Mouse (Mus musculus): ENCODE measurements around the gene Pls3. TPM values are rescaled to one million over a fixed set of nuclear protein-coding genes. Genes with fewer than 3 reads are reported as not detected.

Pls3 gene
- total RNA-seq (2023), result 1 to 10 TPM; 2.6 to 2.8 TPM

DNA sequence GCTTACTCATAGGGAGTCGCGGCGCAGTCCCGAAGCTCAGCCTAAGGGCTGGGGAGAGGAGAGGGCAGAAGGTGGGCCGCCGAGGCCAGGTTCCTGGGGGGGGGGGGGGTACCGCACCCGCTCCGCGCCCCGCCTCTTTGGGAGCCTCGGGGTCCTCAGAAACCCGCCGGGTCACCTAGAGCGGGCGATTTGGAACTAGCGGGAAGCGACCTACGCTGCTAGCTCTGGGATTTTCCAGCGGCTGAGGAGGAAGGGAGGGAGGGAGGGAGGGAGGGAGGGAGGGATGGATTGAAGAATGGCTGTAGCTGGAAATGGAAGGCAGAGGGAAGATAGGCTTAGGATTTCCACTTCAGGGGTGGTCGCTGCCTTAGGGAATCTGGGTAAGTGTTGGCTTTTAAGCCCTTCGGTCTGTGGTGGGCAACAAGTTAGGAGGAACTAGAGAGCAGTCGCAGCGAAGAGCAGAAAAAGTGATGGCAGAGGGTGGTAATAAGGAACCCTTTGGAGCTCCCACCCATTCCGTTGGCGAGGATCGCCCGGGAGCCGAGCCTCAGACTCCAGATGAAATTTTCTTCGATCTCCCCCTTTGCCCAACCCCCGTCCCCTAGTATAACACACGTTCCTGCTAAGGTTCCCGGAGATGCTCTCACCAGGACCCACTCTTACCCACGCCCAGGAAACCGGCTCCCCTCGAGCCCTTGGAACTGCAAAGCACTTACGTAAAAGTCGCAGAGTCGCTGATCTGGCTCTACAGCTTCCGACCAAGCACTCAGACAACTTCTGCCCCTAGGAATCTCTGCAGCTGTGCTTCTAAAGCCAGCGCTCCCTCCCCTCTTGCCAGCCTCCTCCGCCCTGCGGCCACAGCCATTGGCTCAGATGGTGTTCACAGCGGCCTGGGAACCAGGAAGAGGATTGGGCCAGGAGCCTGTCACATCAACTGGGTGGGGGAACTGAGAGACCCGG is at the start of gene Pls3:
Gene Pls3, minus strand, starts transcription at position 851 of the 960 bp plus-strand sequence.

Data from monocyte, adult 59 days (primary cell).